Mouse (Mus musculus) hindbrain, embryonic 12.5 days (tissue): ENCODE results near the gene Pard6b. TPM values are rescaled to one million over a fixed set of nuclear protein-coding genes. Genes with fewer than 3 reads are reported as not detected.

Experiments used
- ATAC-seq: fragments of 200-750 bp; cut with Nextera tagmentation; 2 replicates; pipeline ENCODE4 v1.8.0; 2017; ENCODE audit warnings: moderate TSS enrichment; ENCODE audit not compliant: low FRiP score
- H3K27ac ChIP-seq: fragments of 300-500 bp; sonication (generic); 2 replicates; pipeline ENCODE4 v1.5.1; 2016; ENCODE audit warnings: mild to moderate bottlenecking
- H3K27me3 ChIP-seq: fragments of 300-500 bp; sonication (generic); 2 replicates; pipeline ENCODE4 v1.6.1; 2016; ENCODE audit warnings: mild to moderate bottlenecking
- H3K36me3 ChIP-seq: fragments of 300-500 bp; sonication (generic); 2 replicates; pipeline ENCODE4 v1.6.1; 2016; ENCODE audit warnings: mild to moderate bottlenecking
- H3K4me1 ChIP-seq: fragments of 300-500 bp; sonication (generic); 2 replicates; pipeline ENCODE4 v1.6.1; 2016
- H3K4me2 ChIP-seq: fragments of 300-500 bp; sonication (generic); replicated peaks from 2 replicates; pipeline ENCODE4 v1.6.1; 2016; ENCODE audit warnings: mild to moderate bottlenecking
- H3K4me3 ChIP-seq: fragments of 300-500 bp; sonication (generic); 2 replicates; pipeline ENCODE4 v1.5.1; 2016; ENCODE audit warnings: mild to moderate bottlenecking
- H3K9ac ChIP-seq: fragments of 300-500 bp; sonication (generic); 2 replicates; pipeline ENCODE4 v1.6.1; 2016; ENCODE audit warnings: mild to moderate bottlenecking, moderate library complexity
- H3K9me3 ChIP-seq: fragments of 300-500 bp; sonication (generic); replicated peaks from 2 replicates; pipeline ENCODE4 v1.6.1; 2016; ENCODE audit warnings: mild to moderate bottlenecking
- WGBS: fragments of 180-500 bp; shearing (Covaris S2); methylation state at CpG from one replicate; pipeline ENCODE4 v1.1.7; 2016; 5-methylcytosine and 5-hydroxymethylcytosine counted together
- polyA plus RNA-seq: library from polyadenylated mRNA; unstranded; fragments of >200 nt; fragmentation: Nextera tagmentation; extraction: Ambion mirVana; gene quantifications from 2 replicates; pipeline ENCODE4 v1.2.1, GENCODE M21; 2016

Pard6b gene
- polyA plus RNA-seq, 1 experiment from 2014 or later = 9.6 TPM

- ATAC-seq = no peak
- no peak overlapping the region for H3K4me3 ChIP-seq
- H3K4me2 ChIP-seq = no peak overlapping the region
- H3K27me3 ChIP-seq = peaks cover 11% of the 10 kb centered on the region
- 75% methylated on average over 6 of the region's 6 CpGs for WGBS
- no peaks in the 10 kb centered on the region for H3K9me3 ChIP-seq
- peaks cover 18% of the 10 kb centered on the region; the same call in 1 of the 2 replicates for H3K36me3 ChIP-seq
- H3K4me1 ChIP-seq = peaks cover 13% of the 10 kb centered on the region
- no peak overlapping the region for H3K27ac ChIP-seq
- H3K9ac ChIP-seq = no peak overlapping the region
Observed at GRCm38 (mm10) chr2:168086318-168086717, 5.5 kb downstream of the Pard6b start.

GRCm38 (mm10) chr2:168086839-168087238 lies 6.0 kb downstream of the Pard6b start:
- Histone ChIP-seq H3K9me3 (no peaks in the 10 kb centered on the region), H3K4me3 (no peak overlapping the region), H3K9ac (no peak overlapping the region), H3K27ac (no peak overlapping the region), H3K27me3 (peaks cover 11% of the 10 kb centered on the region), H3K36me3 (peaks cover 18% of the 10 kb centered on the region; the same call in 1 of the 2 replicates), H3K4me2 (no peak overlapping the region), H3K4me1 (peaks cover 9% of the 10 kb centered on the region)
- WGBS = 88% methylated on average over 9 of the region's 9 CpGs
- no peak for ATAC-seq

- Histone ChIP-seq H3K9me3 (no peaks in the 10 kb centered on the region), H3K4me1 (peaks cover 20% of the 10 kb centered on the region), H3K9ac (no peak overlapping the region), H3K27ac (no peak overlapping the region), H3K4me2 (no peak overlapping the region), H3K36me3 (peaks cover 24% of the 10 kb centered on the region; the same call in 1 of the 2 replicates), H3K27me3 (no peaks in the 10 kb centered on the region), H3K4me3 (no peak overlapping the region)
- ATAC-seq = no peak
- WGBS = 89% methylated on average over 11 of the region's 11 CpGs
Observed at GRCm38 (mm10) chr2:168091560-168091959, 10.8 kb downstream of the Pard6b start.

GRCm38 (mm10) chr2:168093077-168093476 lies 12.3 kb downstream of the Pard6b start:
- no peaks in the 10 kb centered on the region for H3K9me3 ChIP-seq
- H3K4me3 ChIP-seq = no peak overlapping the region
- no peak for ATAC-seq
- no peak overlapping the region for H3K4me2 ChIP-seq
- no peak overlapping the region for H3K27ac ChIP-seq
- peaks cover 20% of the 10 kb centered on the region; the same call in 1 of the 2 replicates for H3K36me3 ChIP-seq
- H3K4me1 ChIP-seq = peaks cover 25% of the 10 kb centered on the region
- H3K9ac ChIP-seq = no peak overlapping the region
- WGBS = 92% methylated on average over 4 of the region's 4 CpGs
- no peaks in the 10 kb centered on the region for H3K27me3 ChIP-seq

- no peaks in the 10 kb centered on the region for H3K9me3 ChIP-seq
- ATAC-seq = peak; percentile 53; the same call in 1 of the 2 replicates
- peaks cover 28% of the 10 kb centered on the region for H3K36me3 ChIP-seq
- no peaks in the 10 kb centered on the region for H3K27me3 ChIP-seq
- 58% methylated on average over 8 of the region's 8 CpGs for WGBS
- H3K27ac ChIP-seq = peak overlapping the region; percentile 80
- no peak overlapping the region for H3K9ac ChIP-seq
- peaks cover 25% of the 10 kb centered on the region for H3K4me1 ChIP-seq
- no peak overlapping the region for H3K4me3 ChIP-seq
- no peak overlapping the region for H3K4me2 ChIP-seq
Observed at GRCm38 (mm10) chr2:168095077-168095476, 14.3 kb downstream of the Pard6b start.

- H3K4me3 ChIP-seq = no peak overlapping the region
- H3K4me2 ChIP-seq = no peak overlapping the region
- H3K27me3 ChIP-seq = no peaks in the 10 kb centered on the region
- no peak for ATAC-seq
- 83% methylated on average over 3 of the region's 3 CpGs for WGBS
- peaks cover 22% of the 10 kb centered on the region for H3K36me3 ChIP-seq
- no peak overlapping the region for H3K9ac ChIP-seq
- no peaks in the 10 kb centered on the region for H3K9me3 ChIP-seq
- peaks cover 25% of the 10 kb centered on the region for H3K4me1 ChIP-seq
- H3K27ac ChIP-seq = peak overlapping the region; percentile 80; the same call in 1 of the 2 replicates
Observed at GRCm38 (mm10) chr2:168096487-168096886, 15.7 kb downstream of the Pard6b start.

GRCm38 (mm10) chr2:168098040-168098439 lies 17.2 kb downstream of the Pard6b start:
- no peak overlapping the region for H3K27ac ChIP-seq
- WGBS = 50% methylated on average over 6 of the region's 6 CpGs
- peaks cover 25% of the 10 kb centered on the region for H3K4me1 ChIP-seq
- no peak overlapping the region for H3K4me3 ChIP-seq
- no peak overlapping the region for H3K4me2 ChIP-seq
- no peak for ATAC-seq
- H3K9me3 ChIP-seq = no peaks in the 10 kb centered on the region
- H3K36me3 ChIP-seq = peaks cover 20% of the 10 kb centered on the region
- no peak overlapping the region for H3K9ac ChIP-seq
- no peaks in the 10 kb centered on the region for H3K27me3 ChIP-seq

GRCm38 (mm10) chr2:168100008-168100407 lies 19.2 kb downstream of the Pard6b start:
- Histone ChIP-seq H3K27ac (no peak overlapping the region), H3K4me3 (no peak overlapping the region), H3K4me2 (no peak overlapping the region), H3K4me1 (peaks cover 18% of the 10 kb centered on the region), H3K36me3 (peaks cover 16% of the 10 kb centered on the region), H3K27me3 (no peaks in the 10 kb centered on the region), H3K9me3 (no peaks in the 10 kb centered on the region), H3K9ac (no peak overlapping the region)
- no peak for ATAC-seq
- WGBS = 91% methylated on average over 13 of the region's 13 CpGs

- no peak for ATAC-seq
- Histone ChIP-seq H3K4me1 (peaks cover 6% of the 10 kb centered on the region), H3K9me3 (no peaks in the 10 kb centered on the region), H3K27ac (no peak overlapping the region), H3K4me3 (no peak overlapping the region), H3K27me3 (no peaks in the 10 kb centered on the region), H3K36me3 (peaks cover 16% of the 10 kb centered on the region), H3K9ac (no peak overlapping the region), H3K4me2 (no peak overlapping the region)
- 86% methylated on average over 5 of the region's 5 CpGs for WGBS
Observed at GRCm38 (mm10) chr2:168101805-168102204, 21.0 kb downstream of the Pard6b start.

- no peaks in the 10 kb centered on the region for H3K27me3 ChIP-seq
- no peaks in the 10 kb centered on the region for H3K9me3 ChIP-seq
- H3K4me3 ChIP-seq = no peak overlapping the region
- H3K27ac ChIP-seq = no peak overlapping the region
- no peak overlapping the region for H3K9ac ChIP-seq
- H3K4me1 ChIP-seq = peaks cover 11% of the 10 kb centered on the region
- 89% methylated on average over 10 of the region's 10 CpGs for WGBS
- no peak overlapping the region for H3K4me2 ChIP-seq
- peaks cover 13% of the 10 kb centered on the region for H3K36me3 ChIP-seq
- ATAC-seq = no peak
Observed at GRCm38 (mm10) chr2:168103341-168103740, 22.5 kb downstream of the Pard6b start.

- H3K27ac ChIP-seq = no peak overlapping the region
- H3K36me3 ChIP-seq = peaks cover 2% of the 10 kb centered on the region
Observed at GRCm38 (mm10) chr2:168104375-168105144, 23.8 kb downstream of the Pard6b start.

GRCm38 (mm10) chr2:168105271-168105670 lies 24.5 kb downstream of the Pard6b start:
- no peak overlapping the region for H3K9ac ChIP-seq
- no peaks in the 10 kb centered on the region for H3K36me3 ChIP-seq
- H3K4me1 ChIP-seq = peaks cover 11% of the 10 kb centered on the region
- H3K27ac ChIP-seq = no peak overlapping the region
- no peak for ATAC-seq
- no peaks in the 10 kb centered on the region for H3K9me3 ChIP-seq
- H3K27me3 ChIP-seq = no peaks in the 10 kb centered on the region
- H3K4me2 ChIP-seq = no peak overlapping the region
- H3K4me3 ChIP-seq = no peak overlapping the region
- 73% methylated on average over 8 of the region's 8 CpGs for WGBS

More at GRCm38 (mm10) chr2:168104375-168105144, 23.8 kb downstream of the Pard6b start:
- 81% methylated on average over 22 of the region's 22 CpGs for WGBS
- H3K4me3 ChIP-seq = no peak overlapping the region
- peaks cover 11% of the 10 kb centered on the region for H3K4me1 ChIP-seq
- no peak for ATAC-seq
- H3K9me3 ChIP-seq = no peaks in the 10 kb centered on the region
- H3K9ac ChIP-seq = no peak overlapping the region
- H3K4me2 ChIP-seq = no peak overlapping the region
- H3K27me3 ChIP-seq = no peaks in the 10 kb centered on the region

GRCm38 (mm10) chr2:168106701-168107178 lies 25.9 kb downstream of the Pard6b start:
- Histone ChIP-seq H3K9ac (peak overlapping the region; percentile 35; the same call in 1 of the 2 replicates), H3K27ac (peak overlapping the region; percentile 77), H3K9me3 (no peaks in the 10 kb centered on the region), H3K4me1 (peaks cover 11% of the 10 kb centered on the region), H3K27me3 (no peaks in the 10 kb centered on the region), H3K36me3 (no peaks in the 10 kb centered on the region), H3K4me3 (no peak overlapping the region), H3K4me2 (peak overlapping the region; percentile 36)
- ATAC-seq = peak; percentile 77
- WGBS = 59% methylated on average over 20 of the region's 20 CpGs
